Mouse (Mus musculus) kidney, embryonic 16.5 days (tissue): ENCODE measurements at regions not wholly inside any gene's neighbourhood (a gene's known extent, or its start where the extent isn't known, plus 50 kb on each side); places are given as distances from the start of the nearest gene placed in this dataset.
A peak's percentile ranks its signal among the peaks of the same experiment; 100 is the strongest.

Source experiments
- ATAC-seq: fragments of 200-750 bp; cut with Nextera tagmentation; 2 replicates; pipeline ENCODE4 v1.8.0; 2017; ENCODE audit warnings: moderate TSS enrichment; ENCODE audit not compliant: low FRiP score, low TSS enrichment
- H3K27ac ChIP-seq: fragments of 300-500 bp; sonication (generic); 2 replicates; pipeline ENCODE4 v1.5.1; 2014; ENCODE audit warnings: low read length
- H3K27me3 ChIP-seq: fragments of 300-500 bp; sonication (generic); 2 replicates; pipeline ENCODE4 v1.6.1; 2014; ENCODE audit warnings: low read length, control low read depth, mixed read lengths; ENCODE audit not compliant: insufficient read depth
- H3K36me3 ChIP-seq: fragments of 300-500 bp; sonication (generic); 2 replicates; pipeline ENCODE4 v1.6.1; 2014; ENCODE audit warnings: low read length, control low read depth, mixed read lengths; ENCODE audit not compliant: insufficient read depth
- H3K4me1 ChIP-seq: fragments of 300-500 bp; sonication (generic); 2 replicates; pipeline ENCODE4 v1.6.1; 2014; ENCODE audit warnings: low read length, control low read depth, mixed read lengths; ENCODE audit not compliant: insufficient read depth
- H3K4me2 ChIP-seq: fragments of 300-500 bp; sonication (generic); replicated peaks from 2 replicates; pipeline ENCODE4 v1.6.1; 2014; ENCODE audit warnings: low read depth, low read length
- H3K4me3 ChIP-seq: fragments of 300-500 bp; sonication (generic); 2 replicates; pipeline ENCODE4 v1.5.1; 2014; ENCODE audit warnings: mild to moderate bottlenecking, low read length
- H3K9ac ChIP-seq: fragments of 300-500 bp; sonication (generic); replicated peaks from 2 replicates; pipeline ENCODE4 v1.6.1; 2014; ENCODE audit warnings: low read length
- H3K9me3 ChIP-seq: fragments of 300-500 bp; sonication (generic); 2 replicates; pipeline ENCODE4 v1.6.1; 2016; ENCODE audit warnings: low read length, control low read depth
- WGBS: fragments of 180-500 bp; shearing (Covaris S2); extraction: QIAGEN DNeasy Blood & Tissue Kit; methylation state at CpG from one replicate; pipeline ENCODE4 v1.1.7; 2014; 5-methylcytosine and 5-hydroxymethylcytosine counted together

DNA sequence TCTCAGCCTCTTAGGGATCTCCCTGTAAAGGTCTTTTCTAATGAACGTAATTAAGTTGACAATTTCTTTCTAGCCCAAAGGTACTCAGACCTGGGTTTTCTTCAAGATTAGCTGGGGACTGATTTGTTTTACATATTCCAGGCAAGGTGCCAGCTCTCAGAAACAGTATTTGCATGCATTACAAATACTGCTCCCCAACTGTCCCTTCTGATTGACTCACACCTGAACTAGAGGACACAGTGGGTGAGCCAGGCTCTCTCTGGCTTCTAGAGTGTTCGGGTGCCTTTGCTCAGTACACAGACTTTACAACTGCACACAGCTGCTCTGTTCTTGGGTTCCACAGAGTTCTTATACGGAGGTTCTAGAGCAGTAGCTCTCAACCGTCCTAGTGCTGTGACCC lies 81.1 kb upstream of the Arl4c start:
- ATAC-seq: no peak
- no peak overlapping the region for H3K4me3 ChIP-seq
- no peaks in the 10 kb centered on the region for H3K27me3 ChIP-seq
- H3K4me1 ChIP-seq: no peaks in the 10 kb centered on the region
- WGBS: 75% methylated on average over 4 of the region's 4 CpGs
- H3K27ac ChIP-seq: no peak overlapping the region
- H3K4me2 ChIP-seq: no peak overlapping the region
- no peak overlapping the region for H3K9ac ChIP-seq
- H3K9me3 ChIP-seq: peaks cover 7% of the 10 kb centered on the region; the same call in 1 of the 2 replicates
- H3K36me3 ChIP-seq: no peaks in the 10 kb centered on the region

DNA sequence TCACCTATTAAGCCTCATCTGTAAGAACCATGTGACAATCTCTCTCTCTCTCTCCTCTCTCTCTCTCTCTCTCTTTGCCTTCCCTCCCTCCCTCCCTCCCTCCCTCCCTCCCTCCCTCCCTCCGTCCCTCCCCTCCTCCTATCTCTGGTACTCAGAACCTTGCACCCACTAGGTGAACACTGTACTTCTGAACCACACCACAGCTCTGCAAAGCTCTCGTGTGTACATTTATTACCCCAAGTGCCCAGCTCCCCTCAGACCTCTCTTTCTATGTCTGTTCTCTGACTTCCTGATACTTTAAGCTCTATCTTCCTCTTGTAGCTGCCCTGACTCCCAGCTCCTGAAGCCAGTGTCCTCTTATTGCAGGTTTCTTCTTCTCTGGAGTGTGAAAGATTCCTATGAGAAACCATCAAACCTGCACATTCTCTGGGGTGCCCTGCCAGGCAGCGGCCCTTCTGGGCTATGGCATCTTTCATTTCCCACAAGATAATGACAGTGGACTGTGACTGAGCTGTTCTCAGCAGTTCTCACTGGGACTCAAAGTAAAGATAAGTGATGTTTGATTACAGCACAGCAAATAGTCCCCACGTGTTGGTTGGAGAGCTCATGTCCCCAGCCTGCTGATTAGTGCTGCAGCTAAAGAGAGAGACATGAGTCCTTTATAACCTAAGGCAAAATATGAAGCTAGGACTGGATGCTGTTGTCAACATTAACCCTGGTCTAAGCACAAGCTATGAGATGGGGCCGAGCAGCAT lies 83.0 kb upstream of the Arl4c start:
- Histone ChIP-seq H3K27me3 (no peaks in the 10 kb centered on the region), H3K4me3 (no peak overlapping the region), H3K4me1 (no peaks in the 10 kb centered on the region), H3K9me3 (peaks cover 7% of the 10 kb centered on the region; the same call in 1 of the 2 replicates), H3K4me2 (no peak overlapping the region), H3K9ac (no peak overlapping the region), H3K27ac (no peak overlapping the region), H3K36me3 (no peaks in the 10 kb centered on the region)
- 70% methylated on average over 4 of the region's 5 CpGs for WGBS
- ATAC-seq: no peak

DNA sequence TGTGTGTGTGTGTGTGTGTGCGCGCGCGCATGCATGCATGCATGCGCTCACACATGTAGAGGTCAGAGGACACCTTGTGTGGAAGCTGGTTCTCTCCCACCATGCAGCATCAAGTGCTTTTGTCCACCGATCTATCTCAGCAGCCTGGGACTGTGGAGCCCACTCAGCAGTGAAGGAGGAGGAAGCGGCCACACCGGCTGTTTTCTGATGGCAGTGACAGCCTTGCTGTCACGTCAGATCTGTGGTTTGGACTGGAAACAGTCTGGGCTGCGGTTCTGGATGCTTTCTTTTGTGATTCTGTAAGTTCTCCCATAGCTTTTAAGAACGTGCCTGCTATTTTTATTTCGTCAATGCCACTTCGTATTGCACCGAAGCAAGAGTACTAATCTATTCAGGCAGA lies 84.0 kb upstream of the Arl4c start:
- H3K27me3 ChIP-seq: no peaks in the 10 kb centered on the region
- H3K4me1 ChIP-seq: no peaks in the 10 kb centered on the region
- no peak overlapping the region for H3K27ac ChIP-seq
- no peak overlapping the region for H3K4me2 ChIP-seq
- ATAC-seq: no peak
- H3K9me3 ChIP-seq: peaks cover 7% of the 10 kb centered on the region; the same call in 1 of the 2 replicates
- WGBS: 89% methylated on average over 14 of the region's 14 CpGs
- no peaks in the 10 kb centered on the region for H3K36me3 ChIP-seq
- H3K9ac ChIP-seq: no peak overlapping the region
- no peak overlapping the region for H3K4me3 ChIP-seq

DNA sequence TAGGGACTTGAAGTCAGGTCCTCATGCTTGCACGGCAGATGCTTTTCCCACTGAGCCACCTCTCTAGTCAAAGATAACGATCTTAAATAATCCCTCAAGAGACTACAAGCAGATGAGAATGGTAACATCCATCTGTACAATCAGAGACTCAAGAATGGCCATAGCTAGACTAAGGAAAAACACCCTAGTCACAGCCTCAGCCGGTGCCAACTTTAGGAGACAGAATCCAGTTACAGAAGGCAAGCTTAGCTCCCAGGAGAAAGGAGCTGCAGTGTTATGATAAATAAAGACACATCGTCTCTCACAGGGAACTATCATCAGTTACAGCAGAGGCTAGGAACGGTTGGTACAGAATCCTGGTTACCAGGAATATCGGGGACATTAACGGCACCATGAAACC lies 88.7 kb upstream of the Arl4c start:
- H3K9ac ChIP-seq: no peak overlapping the region
- no peaks in the 10 kb centered on the region for H3K27me3 ChIP-seq
- H3K36me3 ChIP-seq: no peaks in the 10 kb centered on the region
- ATAC-seq: no peak
- no peak overlapping the region for H3K4me3 ChIP-seq
- peaks cover 7% of the 10 kb centered on the region; the same call in 1 of the 2 replicates for H3K9me3 ChIP-seq
- no peak overlapping the region for H3K4me2 ChIP-seq
- 85% methylated on average over 7 of the region's 7 CpGs for WGBS
- H3K4me1 ChIP-seq: no peaks in the 10 kb centered on the region
- no peak overlapping the region for H3K27ac ChIP-seq

DNA sequence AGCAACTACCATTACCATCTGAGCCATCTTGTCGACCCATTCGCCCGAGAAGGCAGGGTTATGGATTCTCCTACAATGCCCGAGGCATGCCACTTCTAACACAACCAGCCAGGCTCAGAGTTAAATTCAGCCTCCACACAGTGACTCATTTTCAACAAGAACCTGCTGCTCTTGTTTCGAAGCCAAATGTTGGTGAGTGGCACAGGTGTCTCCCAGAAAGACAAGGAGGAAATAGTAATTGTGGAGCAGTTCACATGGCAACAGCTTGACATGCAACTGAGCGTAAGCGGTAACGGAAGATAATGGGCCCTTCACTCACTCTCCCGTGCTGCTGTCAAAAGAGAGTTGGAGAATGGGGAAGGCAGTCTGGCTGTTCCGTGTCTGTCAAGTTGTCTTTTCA lies 92.9 kb upstream of the Arl4c start:
- no peak overlapping the region for H3K4me2 ChIP-seq
- 95% methylated on average over 10 of the region's 10 CpGs for WGBS
- no peak overlapping the region for H3K27ac ChIP-seq
- H3K4me3 ChIP-seq: no peak overlapping the region
- H3K27me3 ChIP-seq: no peaks in the 10 kb centered on the region
- H3K36me3 ChIP-seq: no peaks in the 10 kb centered on the region
- ATAC-seq: no peak
- no peaks in the 10 kb centered on the region for H3K4me1 ChIP-seq
- peaks cover 4% of the 10 kb centered on the region; the same call in 1 of the 2 replicates for H3K9me3 ChIP-seq
- no peak overlapping the region for H3K9ac ChIP-seq

DNA sequence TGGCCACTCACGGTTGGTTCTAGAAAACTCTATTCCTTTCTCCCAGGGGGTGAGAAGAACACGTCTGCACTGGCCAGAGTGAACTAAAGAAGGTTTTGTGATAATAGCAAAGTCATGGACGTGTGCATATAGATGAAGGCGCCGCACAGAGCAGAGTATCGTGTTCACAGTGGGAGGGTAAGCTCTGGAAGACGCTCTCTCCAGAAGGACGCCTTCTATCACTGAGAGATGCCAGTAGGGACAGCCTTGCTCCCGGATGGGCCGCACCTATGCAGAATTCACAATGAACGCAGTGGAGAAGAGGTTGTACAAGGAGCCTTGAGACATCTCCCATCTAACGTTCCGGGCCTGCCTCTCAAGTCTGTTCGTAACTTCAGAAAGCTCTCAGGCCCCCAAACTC lies 96.5 kb upstream of the Arl4c start:
- Histone ChIP-seq H3K9me3 (peaks cover 4% of the 10 kb centered on the region; the same call in 1 of the 2 replicates), H3K4me1 (peaks cover 3% of the 10 kb centered on the region), H3K27ac (no peak overlapping the region), H3K27me3 (no peaks in the 10 kb centered on the region), H3K4me2 (no peak overlapping the region), H3K36me3 (no peaks in the 10 kb centered on the region), H3K9ac (no peak overlapping the region), H3K4me3 (no peak overlapping the region)
- WGBS: 85% methylated on average over 14 of the region's 14 CpGs
- ATAC-seq: no peak

DNA sequence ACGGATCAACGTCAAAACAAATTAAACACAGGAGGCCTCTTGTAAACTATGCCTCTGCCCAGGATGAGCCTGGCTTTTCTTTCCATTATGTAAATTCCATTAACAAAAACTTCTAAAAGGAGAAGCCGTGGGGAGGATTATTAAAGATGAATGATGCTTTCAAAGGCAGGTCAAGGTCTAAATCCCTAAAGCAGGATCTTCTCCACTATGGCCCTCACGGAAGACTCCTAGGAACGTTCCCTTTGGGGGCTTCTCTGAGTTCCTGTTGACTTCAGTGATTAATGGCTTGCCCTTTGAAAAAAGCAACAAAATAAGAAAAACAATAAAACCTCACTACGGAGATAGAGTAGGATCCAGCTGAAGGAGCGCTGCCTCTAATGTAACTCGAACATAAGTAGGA lies 96.9 kb upstream of the Arl4c start:
- WGBS: 53% methylated on average over 8 of the region's 8 CpGs
- H3K27me3 ChIP-seq: no peaks in the 10 kb centered on the region
- ATAC-seq: no peak
- peaks cover 4% of the 10 kb centered on the region; the same call in 1 of the 2 replicates for H3K9me3 ChIP-seq
- peaks cover 3% of the 10 kb centered on the region for H3K4me1 ChIP-seq
- no peak overlapping the region for H3K4me3 ChIP-seq
- H3K4me2 ChIP-seq: no peak overlapping the region
- H3K9ac ChIP-seq: no peak overlapping the region
- no peak overlapping the region for H3K27ac ChIP-seq
- no peaks in the 10 kb centered on the region for H3K36me3 ChIP-seq

DNA sequence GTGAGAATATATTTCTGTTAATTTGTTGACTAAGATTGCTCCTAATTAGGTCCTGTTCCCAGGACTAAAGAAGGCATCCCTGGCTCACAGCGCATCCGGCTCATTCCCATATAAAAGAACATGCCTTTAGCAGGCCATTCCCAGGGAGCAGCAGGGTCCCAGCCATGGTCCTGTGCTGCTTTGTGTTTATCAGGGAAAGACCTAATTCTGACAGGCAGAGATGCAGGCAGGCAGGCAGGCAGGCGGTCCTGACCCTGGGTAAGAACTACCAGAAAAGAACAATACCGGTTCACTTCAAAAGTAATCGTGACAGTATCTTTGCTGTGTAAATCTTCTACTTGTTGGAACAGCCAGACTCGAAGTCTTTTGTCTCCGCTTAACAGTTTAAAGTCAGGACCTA lies 97.3 kb upstream of the Arl4c start:
- Histone ChIP-seq H3K27ac (no peak overlapping the region), H3K4me1 (peaks cover 3% of the 10 kb centered on the region)
- WGBS: 62% methylated on average over 7 of the region's 7 CpGs

DNA sequence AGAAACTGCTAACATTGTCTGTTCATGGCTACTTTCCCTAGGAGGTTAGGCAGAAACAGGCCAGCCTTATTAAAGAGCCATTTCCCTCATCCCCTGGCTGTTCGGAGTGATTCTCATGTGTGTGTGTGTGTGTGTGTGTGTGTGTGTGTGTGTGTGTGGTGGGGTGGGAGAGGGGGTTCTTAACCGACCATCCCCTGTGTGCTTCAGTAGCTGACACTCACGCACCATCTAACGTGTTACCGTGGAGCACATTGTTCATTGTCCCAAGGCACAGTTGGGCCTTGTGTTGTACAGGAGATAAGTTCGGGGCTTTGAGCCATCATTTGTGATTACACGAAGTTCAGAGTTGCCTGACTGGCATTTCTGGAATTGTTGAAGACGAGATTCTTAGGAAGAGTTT lies 97.8 kb upstream of the Arl4c start:
- peaks cover 4% of the 10 kb centered on the region; the same call in 1 of the 2 replicates for H3K9me3 ChIP-seq
- no peak overlapping the region for H3K4me3 ChIP-seq
- H3K36me3 ChIP-seq: no peaks in the 10 kb centered on the region
- peaks cover 3% of the 10 kb centered on the region for H3K4me1 ChIP-seq
- H3K4me2 ChIP-seq: no peak overlapping the region
- H3K27ac ChIP-seq: no peak overlapping the region
- ATAC-seq: no peak
- H3K27me3 ChIP-seq: no peaks in the 10 kb centered on the region
- WGBS: 73% methylated on average over 8 of the region's 8 CpGs
- no peak overlapping the region for H3K9ac ChIP-seq

More for the DNA sequence above, 97.3 kb upstream of the Arl4c start:
- no peak for ATAC-seq
- Histone ChIP-seq H3K4me3 (no peak overlapping the region), H3K9me3 (peaks cover 4% of the 10 kb centered on the region; the same call in 1 of the 2 replicates), H3K27me3 (no peaks in the 10 kb centered on the region), H3K36me3 (no peaks in the 10 kb centered on the region), H3K9ac (no peak overlapping the region), H3K4me2 (no peak overlapping the region)

DNA sequence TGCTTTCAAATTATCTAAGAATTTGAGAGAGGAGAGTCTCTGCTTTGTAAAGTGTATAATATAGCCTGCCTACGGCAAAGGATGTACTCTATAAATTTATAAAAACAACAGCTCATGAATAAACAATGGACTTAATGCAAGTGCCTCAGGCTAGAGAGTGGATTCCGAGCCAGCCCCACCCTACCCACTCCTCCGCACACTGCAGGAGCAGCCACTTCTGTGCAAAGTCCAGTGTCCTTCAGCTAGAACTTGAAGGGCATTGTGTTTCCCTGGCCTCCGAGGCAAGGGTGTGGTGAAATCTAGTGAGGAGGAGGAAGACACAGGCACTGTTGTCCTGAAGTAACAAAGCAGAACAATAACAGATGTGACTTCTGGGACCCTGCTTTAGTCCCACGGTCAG lies 98.4 kb upstream of the Arl4c start:
- 28% methylated on average over 5 of the region's 5 CpGs for WGBS
- Histone ChIP-seq H3K27me3 (no peaks in the 10 kb centered on the region), H3K4me2 (no peak overlapping the region), H3K36me3 (no peaks in the 10 kb centered on the region), H3K9me3 (peaks cover 4% of the 10 kb centered on the region; the same call in 1 of the 2 replicates), H3K9ac (no peak overlapping the region), H3K4me3 (no peak overlapping the region), H3K4me1 (peaks cover 3% of the 10 kb centered on the region), H3K27ac (peak overlapping the region; percentile 45; the same call in 1 of the 2 replicates)
- peak; percentile 51; the same call in 1 of the 2 replicates for ATAC-seq
